Mouse (Mus musculus) spleen, adult 18-20 months (tissue): ENCODE results near the gene Serp1.
A peak's percentile ranks its signal among the peaks of the same experiment; 100 is the strongest.

ENCODE experiments used
- DNase-seq, 2 experiments: peaks; one replicate each; pipeline ENCODE4 v3.0.0; 2022; ENCODE audit warnings: mixed read lengths in 2 of 2

Serp1 gene

DNA sequence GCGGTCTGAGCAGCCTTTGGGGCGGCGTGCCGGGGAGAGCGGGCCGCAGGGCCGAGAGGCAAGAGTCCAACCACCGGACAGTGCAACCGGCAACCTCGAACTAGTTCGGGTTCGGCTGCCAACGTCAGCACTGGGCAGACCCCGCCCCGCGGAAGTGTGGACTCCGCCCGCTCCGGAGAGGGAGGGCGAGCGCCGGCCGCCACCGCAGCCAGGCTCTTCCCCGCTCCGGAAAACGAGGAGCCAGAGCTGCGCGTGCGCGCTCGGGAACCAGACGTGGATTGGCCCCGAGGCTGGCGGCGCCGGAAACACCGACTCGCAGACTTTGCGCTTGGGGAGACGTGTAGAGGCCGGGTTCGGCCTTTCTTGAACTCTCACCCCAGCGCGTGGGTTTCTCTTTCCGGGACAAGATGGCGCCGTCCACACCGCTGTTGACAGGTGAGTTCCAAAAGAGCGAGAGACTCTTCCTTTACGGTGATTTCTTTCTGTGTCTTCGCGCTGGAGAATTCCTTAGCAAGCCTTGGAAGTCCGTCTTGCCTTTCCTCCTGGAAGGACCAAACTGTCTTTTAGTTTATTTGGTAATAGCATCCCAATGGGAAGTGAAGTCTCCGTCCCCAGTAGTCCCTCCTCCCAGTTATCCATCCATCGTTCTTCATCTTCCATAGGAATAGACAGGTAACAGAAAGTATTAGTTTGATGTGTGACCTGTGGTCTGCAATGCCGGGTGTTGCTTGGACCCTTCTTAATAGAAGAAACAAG lies at the start of gene Serp1, which contains the start of gene Eif2a:
Gene Serp1, minus strand, starts transcription at position 241 of the 756 bp plus-strand sequence.
Gene Eif2a, plus strand, starts transcription at position 170 of the 756 bp plus-strand sequence.
- peak; percentile 96 to 98 for DNase-seq

GRCm38 (mm10) chr3:58570821-58571220 lies 45.1 kb upstream of the Serp1 start:
- DNase-seq = no peak

DNA sequence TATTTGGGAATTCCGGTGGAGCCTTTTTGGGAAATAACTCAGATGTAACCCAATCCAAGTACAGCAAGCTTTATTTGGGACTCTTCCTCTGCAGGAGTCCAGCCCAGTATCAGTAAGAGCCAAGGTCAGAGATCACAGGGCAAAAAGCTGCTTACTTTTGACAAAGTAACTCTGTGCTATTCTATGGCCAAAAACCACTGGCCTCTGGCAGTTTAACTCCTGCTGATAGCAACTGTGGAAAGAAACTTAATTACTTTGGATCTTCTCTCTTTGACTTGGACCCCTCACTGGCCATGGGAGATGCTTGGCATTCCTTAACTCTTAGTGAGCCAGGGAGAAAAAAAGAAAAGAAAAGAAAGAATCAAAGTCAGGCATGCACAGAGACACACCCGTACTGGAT lies 35.7 kb upstream of the Serp1 start:
- no peak for DNase-seq

- no peak for DNase-seq
Measured at GRCm38 (mm10) chr3:58559887-58560286, 34.2 kb upstream of the Serp1 start.

DNA sequence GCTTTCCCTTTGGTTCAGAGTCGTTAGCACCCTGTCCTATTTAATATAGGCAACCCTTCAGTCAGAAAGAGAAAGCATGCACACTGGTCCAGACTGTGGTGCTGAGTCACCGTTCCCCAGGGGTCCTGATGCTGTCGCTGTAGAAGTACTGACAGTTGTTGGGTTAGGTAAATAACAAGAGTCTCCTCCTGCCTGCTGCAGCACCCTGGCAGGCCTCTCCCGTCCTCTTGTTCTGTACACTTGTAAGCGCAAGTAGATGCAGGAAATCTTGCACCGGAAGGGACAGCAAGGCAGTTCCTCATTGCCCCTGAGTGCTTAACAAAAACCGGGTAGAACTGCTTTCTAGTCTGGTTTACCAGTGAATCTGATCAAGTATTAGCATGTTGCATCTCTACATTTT lies 31.0 kb upstream of the Serp1 start:
- no peak for DNase-seq

DNA sequence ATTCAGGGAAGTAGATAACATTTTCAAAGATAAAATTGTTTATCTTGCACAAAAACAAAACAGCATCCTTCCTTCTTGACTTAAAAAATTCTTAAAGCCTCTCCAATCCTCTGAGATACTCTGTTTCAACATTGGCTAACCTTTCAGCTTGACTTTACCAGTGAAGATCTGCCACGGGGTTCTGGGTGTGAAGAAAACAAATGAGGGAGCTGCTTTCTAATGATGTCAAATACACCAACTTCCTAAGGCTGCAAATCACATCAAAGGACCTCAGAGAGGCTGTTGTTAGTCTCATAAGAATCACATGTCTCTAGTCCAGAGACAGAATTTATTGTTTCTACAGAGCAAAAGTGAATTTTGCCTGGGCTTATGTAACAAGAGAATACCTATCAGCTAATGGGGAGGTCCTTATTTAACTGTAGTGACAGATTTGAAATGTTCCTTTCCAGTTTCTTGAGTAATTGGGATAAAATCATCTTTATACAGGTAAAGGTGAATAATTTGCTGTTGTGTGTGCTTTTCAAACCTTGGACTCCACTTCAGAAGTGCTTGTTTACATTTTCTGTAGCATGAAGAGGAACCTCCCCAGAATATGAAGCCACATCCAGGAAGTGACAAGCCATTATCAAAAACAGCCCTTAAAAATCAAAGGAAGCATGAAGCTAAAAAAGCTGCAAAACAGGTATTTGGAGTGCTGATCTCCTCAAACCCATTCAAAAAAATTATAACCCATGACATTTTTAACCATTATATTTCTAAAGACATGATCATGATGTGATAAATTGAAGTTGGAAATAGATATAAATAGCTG lies 26.5 kb upstream of the Serp1 start:
- DNase-seq = no peak

GRCm38 (mm10) chr3:58536573-58536972 lies 10.9 kb upstream of the Serp1 start:
- no peak for DNase-seq

DNA sequence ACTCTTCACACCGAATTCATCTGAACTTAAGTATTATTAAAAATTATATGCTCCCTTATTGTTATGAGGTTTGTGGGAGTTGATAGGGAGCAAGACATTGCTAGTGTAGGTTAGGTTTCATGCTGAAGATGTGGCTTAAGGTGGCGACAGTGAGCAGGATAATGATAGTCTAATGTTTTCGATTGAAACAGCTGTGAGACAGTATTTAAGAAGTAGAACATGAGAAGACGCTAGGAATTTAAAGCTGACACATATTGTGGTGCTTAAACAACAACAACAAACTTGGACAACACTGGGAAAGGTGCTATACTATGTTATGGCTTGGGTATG lies 681 bp upstream of the Serp1 start:
- DNase-seq = no peak

- no peak for DNase-seq
Measured at GRCm38 (mm10) chr3:58525166-58525565, 526 bp downstream of the Serp1 start.

- no peak for DNase-seq
Measured at GRCm38 (mm10) chr3:58524246-58524645, 1.4 kb downstream of the Serp1 start.

DNA sequence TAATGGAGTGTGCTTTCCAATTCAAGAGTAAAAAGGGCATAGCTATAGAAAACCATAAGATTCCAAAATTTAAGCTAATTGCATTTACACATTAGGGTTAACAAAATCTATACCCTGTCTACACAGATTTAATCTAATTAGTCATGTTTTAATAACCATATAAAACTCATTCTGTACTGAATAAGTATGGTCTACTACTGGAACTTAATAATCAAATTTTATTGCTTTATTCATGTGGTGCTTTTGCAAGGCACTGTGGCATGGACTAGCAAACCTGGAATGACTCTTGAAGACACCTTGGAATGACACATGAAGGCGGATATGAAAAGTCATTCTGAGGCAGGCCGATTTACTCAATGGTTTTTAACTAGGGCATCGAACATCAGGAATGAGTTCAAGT lies 2.3 kb downstream of the Serp1 start:
- no peak for DNase-seq

DNA sequence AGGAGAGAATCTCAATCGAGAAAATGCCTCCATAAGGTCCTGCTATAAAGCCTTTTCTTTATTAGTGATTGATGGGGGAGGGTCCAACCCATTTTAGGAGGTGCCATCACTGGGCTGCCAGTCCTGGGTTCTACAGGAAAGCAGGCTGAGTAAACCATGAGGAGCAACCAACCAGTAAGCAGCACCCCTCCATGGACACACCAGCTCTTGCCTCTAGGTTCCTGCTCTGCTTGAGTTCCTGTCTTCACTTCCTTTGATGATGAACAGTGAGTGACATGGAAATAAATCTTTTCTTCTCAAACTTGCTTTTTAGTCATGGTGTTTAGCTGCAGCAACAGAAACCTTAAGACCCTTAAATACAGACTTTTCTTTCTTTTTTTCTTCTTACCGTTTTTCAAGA lies 4.3 kb downstream of the Serp1 start:
- DNase-seq = no peak

- DNase-seq = no peak
Measured at GRCm38 (mm10) chr3:58520286-58520685, 5.4 kb downstream of the Serp1 start.

DNA sequence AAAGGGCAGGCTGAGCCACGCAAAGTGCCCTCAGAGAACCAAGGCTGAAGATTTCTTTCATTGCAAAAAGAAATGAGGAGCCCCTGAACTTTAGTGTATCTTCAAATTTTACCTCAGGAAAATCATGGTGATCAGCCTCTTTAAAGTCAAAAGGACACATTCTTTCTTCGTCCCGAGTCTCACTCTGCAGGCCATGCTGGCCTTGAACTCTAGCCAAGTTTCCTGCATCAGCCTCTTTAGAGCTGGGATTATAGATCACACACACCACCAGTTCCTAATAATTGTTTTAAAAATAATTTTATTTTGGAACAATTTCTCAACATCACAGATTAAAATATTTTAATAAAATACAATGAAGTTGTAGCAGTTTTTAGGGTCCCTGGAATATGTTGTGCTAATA lies 6.2 kb downstream of the Serp1 start:
- no peak for DNase-seq

DNA sequence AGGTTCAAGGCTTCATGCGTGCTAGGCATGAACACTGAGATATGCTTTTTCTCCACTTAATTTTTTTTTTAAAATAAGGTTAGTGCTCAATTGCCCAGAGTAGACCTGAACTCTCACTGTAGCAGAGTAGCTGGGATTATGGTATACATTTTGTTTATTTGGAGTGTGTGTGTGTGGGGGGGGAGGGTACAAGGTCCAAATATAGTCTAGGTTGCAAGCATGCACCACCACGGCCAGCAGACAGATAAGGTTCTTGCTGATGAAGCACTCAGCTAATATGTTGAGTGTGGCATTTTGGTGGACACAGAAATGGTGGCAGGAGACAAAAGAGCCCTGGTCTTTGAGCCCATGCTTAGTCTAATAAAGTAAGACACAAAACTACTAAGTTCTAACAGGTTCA lies 6.7 kb downstream of the Serp1 start:
- no peak for DNase-seq

DNA sequence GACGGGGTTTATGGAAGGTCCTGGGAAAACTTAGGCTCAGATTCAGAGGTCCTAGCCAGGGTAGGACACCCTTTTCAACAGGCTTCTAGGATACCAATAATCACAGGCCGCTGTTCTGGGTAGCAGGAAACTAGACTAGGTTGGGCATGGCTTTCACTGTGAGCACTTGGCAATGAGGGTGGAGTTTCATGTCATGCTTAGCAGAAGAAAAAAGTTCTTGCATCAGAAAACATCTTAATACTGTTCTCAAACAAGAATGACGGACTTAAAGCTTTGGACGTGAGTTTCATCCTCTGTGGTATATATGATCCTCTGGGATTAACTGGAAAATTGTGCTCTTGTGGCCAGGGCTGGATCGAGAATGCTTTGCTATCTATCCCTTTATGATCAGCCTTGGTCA lies 7.9 kb downstream of the Serp1 start:
- peak; percentile 33 to 34 for DNase-seq

DNA sequence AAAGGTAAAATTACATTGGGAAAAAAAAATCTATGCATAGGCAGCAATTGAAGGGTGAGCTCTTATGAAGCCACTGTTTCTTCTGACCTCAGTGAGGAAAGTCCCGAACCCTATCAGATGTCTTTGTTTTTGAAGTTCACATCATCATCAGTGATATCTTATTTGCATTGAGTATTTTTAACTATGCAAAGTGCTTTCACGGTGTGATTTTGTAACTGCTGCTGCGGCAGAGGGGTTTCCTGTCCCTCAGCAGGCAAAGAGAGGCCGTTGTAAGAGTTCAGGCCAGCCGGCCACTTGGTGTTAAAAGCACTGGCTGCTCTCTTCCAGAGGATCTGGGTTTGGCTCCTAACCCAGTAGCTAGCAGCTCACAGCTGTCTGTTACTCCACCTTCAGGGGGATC lies 8.4 kb downstream of the Serp1 start:
- peak; percentile 63 to 67 for DNase-seq

GRCm38 (mm10) chr3:58516602-58516976 lies 9.1 kb downstream of the Serp1 start:
- peak in 1 of 2 experiments; percentile 47 for DNase-seq

GRCm38 (mm10) chr3:58515947-58516601 lies 9.6 kb downstream of the Serp1 start:
- DNase-seq = no peak

DNA sequence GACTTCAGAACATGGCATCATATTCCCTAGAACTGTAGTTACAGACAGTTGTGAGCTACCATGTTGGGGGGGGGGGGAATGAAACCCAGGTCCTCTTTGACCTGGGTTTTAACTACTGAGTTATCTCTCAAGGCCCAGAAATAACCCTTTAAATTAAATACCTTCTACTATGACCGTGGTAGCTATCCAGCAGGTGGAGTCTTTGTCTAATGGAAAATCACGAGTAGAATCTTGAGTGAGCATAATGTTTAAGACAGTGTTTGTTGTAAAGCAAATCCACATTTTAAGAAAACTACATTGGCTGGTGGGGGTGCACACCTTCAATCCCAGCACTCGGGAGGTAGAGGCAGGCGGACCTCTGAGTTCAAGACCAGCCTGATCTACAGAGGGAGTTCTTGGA lies 12.2 kb downstream of the Serp1 start:
- no peak for DNase-seq

- no peak for DNase-seq
Measured at GRCm38 (mm10) chr3:58512740-58513139, 13.0 kb downstream of the Serp1 start.

DNA sequence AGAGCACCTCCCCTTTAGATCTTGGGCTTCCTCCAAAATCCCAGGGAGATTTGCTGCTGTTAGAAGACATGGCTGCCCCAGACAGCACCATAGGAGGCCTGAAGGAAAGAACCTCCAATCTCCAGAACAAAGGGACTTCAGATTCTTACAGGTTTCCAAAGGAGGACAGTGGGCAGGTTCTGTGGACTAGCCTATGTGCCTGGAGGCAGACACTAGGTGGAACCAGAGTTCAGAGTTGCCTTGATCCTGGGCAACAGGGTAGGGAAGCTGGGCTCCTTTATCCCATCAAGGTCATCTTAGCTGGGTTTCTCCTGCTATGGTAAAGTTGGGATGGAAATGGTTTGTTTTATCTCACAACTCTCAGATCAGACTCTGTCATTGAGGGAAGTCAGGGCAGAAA lies 14.1 kb downstream of the Serp1 start:
- DNase-seq = peak in 1 of 2 experiments; percentile 45

DNA sequence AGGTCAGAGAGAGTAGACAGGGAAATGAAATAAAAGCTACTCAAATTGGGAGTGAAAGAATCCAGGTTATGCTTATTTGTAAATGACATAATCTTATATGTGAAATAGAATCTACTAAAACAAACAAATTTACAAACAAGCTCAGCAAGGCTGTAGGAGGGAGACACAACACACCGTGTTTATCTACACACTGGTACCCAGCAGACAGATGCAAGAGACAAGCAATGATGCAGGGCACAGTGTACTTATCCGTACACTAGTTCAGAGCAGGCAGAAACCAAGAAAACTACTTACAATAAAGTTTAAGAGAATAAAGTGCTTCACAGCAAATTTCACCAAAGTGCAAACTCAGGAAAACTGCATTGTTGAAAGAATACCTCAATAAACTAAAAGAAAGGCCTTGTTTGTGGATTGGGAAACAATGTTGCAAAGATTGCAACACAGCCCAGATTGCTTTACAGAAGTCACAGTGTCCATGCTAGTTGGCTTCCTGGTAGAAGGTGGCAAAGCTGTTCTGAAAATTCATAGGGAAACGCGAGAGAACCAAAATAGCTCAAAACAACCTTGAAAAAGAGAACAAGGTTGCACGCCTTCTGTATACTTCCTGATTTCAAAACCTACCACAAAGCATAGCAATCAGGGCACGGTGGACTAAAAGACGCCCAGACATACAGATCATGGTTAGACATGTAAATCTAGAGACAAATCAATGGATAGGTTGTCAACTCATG lies 17.5 kb downstream of the Serp1 start:
- no peak for DNase-seq
